Mouse (Mus musculus) liver, embryonic 12.5 days (tissue): ENCODE measurements at regions not wholly inside any gene's neighbourhood (a gene's known extent, or its start where the extent isn't known, plus 50 kb on each side); places are given as distances from the start of the nearest gene placed in this dataset.

ENCODE experiments used
- ATAC-seq: fragments of 200-750 bp; cut with Nextera tagmentation; 2 replicates; pipeline ENCODE4 v1.8.0; 2017; ENCODE audit warnings: moderate number of reproducible peaks, mild to moderate bottlenecking, moderate library complexity
- H3K27ac ChIP-seq: fragments of 300-500 bp; sonication (generic); 2 replicates; pipeline ENCODE4 v1.5.1; 2016; ENCODE audit warnings: mild to moderate bottlenecking
- H3K27me3 ChIP-seq: fragments of 300-500 bp; sonication (generic); replicated peaks from 2 replicates; pipeline ENCODE4 v1.6.1; 2016; ENCODE audit warnings: mild to moderate bottlenecking, moderate library complexity
- H3K36me3 ChIP-seq: fragments of 300-500 bp; sonication (generic); 2 replicates; pipeline ENCODE4 v1.6.1; 2016; ENCODE audit warnings: mild to moderate bottlenecking, moderate library complexity
- H3K4me1 ChIP-seq: fragments of 300-500 bp; sonication (generic); 2 replicates; pipeline ENCODE4 v1.6.1; 2016
- H3K4me2 ChIP-seq: fragments of 300-500 bp; sonication (generic); 2 replicates; pipeline ENCODE4 v1.6.1; 2016; ENCODE audit warnings: mild to moderate bottlenecking, moderate library complexity
- H3K4me3 ChIP-seq: fragments of 300-500 bp; sonication (generic); 2 replicates; pipeline ENCODE4 v1.5.1; 2016; ENCODE audit warnings: mild to moderate bottlenecking, moderate library complexity
- H3K9ac ChIP-seq: fragments of 300-500 bp; sonication (generic); 2 replicates; pipeline ENCODE4 v1.6.1; 2016; ENCODE audit warnings: mild to moderate bottlenecking, moderate library complexity
- H3K9me3 ChIP-seq: fragments of 300-500 bp; sonication (generic); replicated peaks from 2 replicates; pipeline ENCODE4 v1.6.1; 2016; ENCODE audit warnings: mild to moderate bottlenecking, moderate library complexity
- WGBS: fragments of 180-500 bp; shearing (Covaris S2); methylation state at CpG from one replicate; pipeline ENCODE4 v1.1.7; 2016; ENCODE audit not compliant: insufficient replicate concordance; 5-methylcytosine and 5-hydroxymethylcytosine counted together

- H3K4me1 ChIP-seq: no peaks in the 10 kb centered on the region
- H3K4me3 ChIP-seq: no peak overlapping the region
- no peak overlapping the region for H3K4me2 ChIP-seq
- no peak overlapping the region for H3K9ac ChIP-seq
- H3K27ac ChIP-seq: no peak overlapping the region
- H3K9me3 ChIP-seq: no peaks in the 10 kb centered on the region
- no peak for ATAC-seq
- H3K36me3 ChIP-seq: no peaks in the 10 kb centered on the region
- no peaks in the 10 kb centered on the region for H3K27me3 ChIP-seq
- WGBS: 57% methylated on average over 4 of the region's 4 CpGs
Observed at GRCm38 (mm10) chr12:109893657-109894056, 293.5 kb upstream of the Rtl1 start.

DNA sequence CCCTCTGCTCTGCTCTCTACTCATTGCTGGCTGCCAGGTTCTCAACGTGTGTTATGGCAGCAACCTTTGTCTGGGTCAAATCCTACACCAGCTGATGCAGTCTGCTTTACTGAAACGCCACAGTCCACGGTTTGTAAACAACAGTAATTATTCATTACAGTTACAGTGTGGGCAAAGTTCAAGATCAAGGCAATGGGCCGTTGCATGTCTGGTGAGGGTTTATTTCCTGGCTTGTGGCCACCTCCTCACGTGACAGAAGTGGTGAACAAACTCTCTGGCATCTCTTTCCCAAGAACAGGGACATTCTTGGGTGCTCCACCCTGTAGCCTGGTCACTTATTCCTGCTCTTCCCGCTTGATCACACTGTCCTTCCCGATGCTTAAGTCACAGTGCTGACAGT, 295.3 kb upstream of the Rtl1 start:
- Histone ChIP-seq H3K4me1 (no peaks in the 10 kb centered on the region), H3K4me2 (no peak overlapping the region), H3K4me3 (no peak overlapping the region), H3K9ac (no peak overlapping the region), H3K9me3 (no peaks in the 10 kb centered on the region), H3K36me3 (no peaks in the 10 kb centered on the region), H3K27ac (no peak overlapping the region), H3K27me3 (no peaks in the 10 kb centered on the region)
- no peak for ATAC-seq
- 61% methylated on average over 7 of the region's 7 CpGs for WGBS

GRCm38 (mm10) chr12:109896397-109896796, 296.3 kb upstream of the Rtl1 start:
- Histone ChIP-seq H3K4me3 (no peak overlapping the region), H3K27ac (no peak overlapping the region), H3K9me3 (no peaks in the 10 kb centered on the region), H3K4me1 (no peaks in the 10 kb centered on the region), H3K36me3 (no peaks in the 10 kb centered on the region), H3K9ac (no peak overlapping the region), H3K27me3 (no peaks in the 10 kb centered on the region), H3K4me2 (no peak overlapping the region)
- 75% methylated on average over 9 of the region's 9 CpGs for WGBS
- ATAC-seq: no peak

- no peak overlapping the region for H3K4me3 ChIP-seq
- H3K27me3 ChIP-seq: no peaks in the 10 kb centered on the region
- no peaks in the 10 kb centered on the region for H3K9me3 ChIP-seq
- WGBS: 79% methylated on average over 10 of the region's 10 CpGs
- no peak overlapping the region for H3K27ac ChIP-seq
- H3K36me3 ChIP-seq: no peaks in the 10 kb centered on the region
- no peaks in the 10 kb centered on the region for H3K4me1 ChIP-seq
- no peak overlapping the region for H3K9ac ChIP-seq
- H3K4me2 ChIP-seq: no peak overlapping the region
- ATAC-seq: no peak
Observed at GRCm38 (mm10) chr12:109896906-109897305, 296.8 kb upstream of the Rtl1 start.

- ATAC-seq: no peak
Observed at GRCm38 (mm10) chr12:109897861-109898385, 297.8 kb upstream of the Rtl1 start.

DNA sequence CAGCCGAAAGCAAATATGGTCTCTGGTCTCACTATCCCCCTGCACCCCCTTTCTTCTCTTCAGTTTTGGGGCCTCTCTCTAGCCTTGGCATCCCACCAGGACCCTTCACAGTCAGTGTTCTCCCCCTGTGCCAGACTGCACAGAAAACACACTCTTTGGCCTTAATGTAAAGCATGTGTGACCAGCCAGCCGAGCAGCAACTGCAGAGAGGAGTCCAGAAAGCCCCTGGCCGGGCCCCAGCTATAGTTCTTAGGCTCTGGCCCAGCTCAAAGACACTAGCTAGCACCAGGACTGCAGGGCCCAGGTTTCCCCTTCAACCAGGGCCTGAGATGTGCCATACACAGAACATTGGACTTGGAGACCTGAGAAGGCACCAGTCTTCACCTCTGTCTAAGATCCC, 299.3 kb upstream of the Rtl1 start:
- H3K9ac ChIP-seq: no peak overlapping the region
- no peaks in the 10 kb centered on the region for H3K36me3 ChIP-seq
- H3K27ac ChIP-seq: no peak overlapping the region
- no peaks in the 10 kb centered on the region for H3K27me3 ChIP-seq
- no peak overlapping the region for H3K4me2 ChIP-seq
- no peaks in the 10 kb centered on the region for H3K9me3 ChIP-seq
- ATAC-seq: no peak
- no peak overlapping the region for H3K4me3 ChIP-seq
- WGBS: 62% methylated on average over 3 of the region's 3 CpGs
- H3K4me1 ChIP-seq: no peaks in the 10 kb centered on the region

More at GRCm38 (mm10) chr12:109897861-109898385, 297.8 kb upstream of the Rtl1 start:
- Histone ChIP-seq H3K27ac (no peak overlapping the region), H3K27me3 (no peaks in the 10 kb centered on the region), H3K4me3 (no peak overlapping the region), H3K4me2 (no peak overlapping the region), H3K36me3 (no peaks in the 10 kb centered on the region), H3K4me1 (no peaks in the 10 kb centered on the region), H3K9me3 (no peaks in the 10 kb centered on the region), H3K9ac (no peak overlapping the region)
- WGBS: 77% methylated on average over 11 of the region's 11 CpGs

DNA sequence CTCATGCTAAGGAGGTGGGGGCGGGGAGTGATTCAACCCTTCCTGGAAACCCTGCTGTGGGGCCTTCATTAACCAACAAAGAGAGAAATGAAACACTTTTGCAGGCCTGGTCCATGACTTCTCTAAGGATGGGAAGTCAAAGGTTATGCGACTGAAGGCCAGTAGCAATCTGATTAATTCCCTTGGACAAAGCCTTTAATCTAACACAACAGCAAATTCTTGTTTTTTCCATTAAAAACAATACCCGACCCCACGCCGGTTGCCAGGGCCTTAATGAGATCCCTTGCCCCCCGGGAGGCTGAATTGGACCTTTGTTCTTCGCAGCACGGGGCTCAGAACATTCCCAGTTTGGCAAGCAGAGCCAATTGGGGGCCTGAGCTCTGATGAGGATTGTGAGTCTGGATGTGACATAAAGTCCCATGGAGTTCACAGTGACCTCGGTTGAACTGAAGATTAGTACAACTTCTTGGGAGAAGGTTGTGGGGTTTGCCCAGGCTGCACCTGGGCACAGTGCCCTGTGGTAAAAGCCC, 310.9 kb upstream of the Rtl1 start:
- Histone ChIP-seq H3K9me3 (peaks cover 7% of the 10 kb centered on the region), H3K9ac (no peak overlapping the region), H3K27ac (no peak overlapping the region), H3K36me3 (no peaks in the 10 kb centered on the region), H3K27me3 (no peaks in the 10 kb centered on the region), H3K4me1 (no peaks in the 10 kb centered on the region), H3K4me3 (no peak overlapping the region), H3K4me2 (no peak overlapping the region)
- WGBS: 63% methylated on average over 9 of the region's 9 CpGs
- ATAC-seq: no peak

DNA sequence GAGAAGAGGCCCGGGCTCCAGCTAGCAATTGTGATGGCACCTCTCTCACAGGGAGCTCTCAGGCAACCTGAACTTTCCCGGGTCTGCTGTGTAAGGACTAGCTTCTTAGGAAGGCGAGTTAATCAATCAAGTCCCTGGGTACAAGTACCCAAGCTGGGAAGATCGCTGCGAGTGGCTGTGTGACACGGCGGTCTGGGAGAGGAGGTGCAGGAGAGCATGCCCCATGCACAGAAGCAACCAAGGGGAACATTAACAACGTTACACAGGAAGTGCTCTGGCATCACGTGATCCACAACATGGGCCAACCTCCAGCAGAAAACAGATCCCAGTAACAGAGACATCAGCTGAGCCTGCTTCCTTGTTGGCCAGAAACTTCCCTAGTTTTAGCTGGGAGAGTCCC, 311.4 kb upstream of the Rtl1 start:
- Histone ChIP-seq H3K9me3 (peaks cover 7% of the 10 kb centered on the region), H3K36me3 (no peaks in the 10 kb centered on the region), H3K9ac (no peak overlapping the region), H3K27ac (no peak overlapping the region), H3K4me3 (no peak overlapping the region), H3K4me1 (no peaks in the 10 kb centered on the region), H3K27me3 (no peaks in the 10 kb centered on the region), H3K4me2 (no peak overlapping the region)
- ATAC-seq: no peak
- 72% methylated on average over 9 of the region's 9 CpGs for WGBS

DNA sequence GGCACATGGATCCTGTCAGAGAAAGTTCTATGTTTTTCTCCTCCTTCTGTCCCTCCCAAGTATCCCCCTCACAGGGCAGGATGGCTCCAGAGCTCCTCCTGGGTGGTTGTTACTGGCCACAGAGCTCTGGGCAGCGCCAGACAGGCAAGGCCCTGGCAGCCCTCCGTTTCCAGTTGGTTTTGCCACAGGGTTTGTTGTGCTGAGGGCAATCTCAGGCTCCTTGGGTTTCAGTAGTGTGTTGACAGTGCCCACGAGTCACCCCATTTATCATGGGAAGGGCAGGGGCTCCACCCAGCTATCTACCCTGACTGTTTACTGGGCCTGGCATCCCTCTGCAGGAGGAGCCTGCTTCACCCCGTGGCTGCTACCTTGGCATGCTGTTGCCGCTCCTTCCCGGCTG, 317.6 kb upstream of the Rtl1 start:
- H3K36me3 ChIP-seq: no peaks in the 10 kb centered on the region
- no peaks in the 10 kb centered on the region for H3K4me1 ChIP-seq
- no peaks in the 10 kb centered on the region for H3K27me3 ChIP-seq
- no peak overlapping the region for H3K27ac ChIP-seq
- ATAC-seq: no peak
- WGBS: 64% methylated on average over 6 of the region's 6 CpGs
- no peak overlapping the region for H3K4me2 ChIP-seq
- H3K4me3 ChIP-seq: no peak overlapping the region
- H3K9ac ChIP-seq: no peak overlapping the region
- 0 out of 2 replicates have a peak, but pooled peaks cover 2% of the 10 kb centered on the region for H3K9me3 ChIP-seq

GRCm38 (mm10) chr12:109918901-109919300, 318.8 kb upstream of the Rtl1 start:
- H3K4me1 ChIP-seq: no peaks in the 10 kb centered on the region
- H3K4me3 ChIP-seq: no peak overlapping the region
- no peak overlapping the region for H3K27ac ChIP-seq
- H3K4me2 ChIP-seq: no peak overlapping the region
- no peaks in the 10 kb centered on the region for H3K27me3 ChIP-seq
- no peaks in the 10 kb centered on the region for H3K9me3 ChIP-seq
- no peaks in the 10 kb centered on the region for H3K36me3 ChIP-seq
- no peak for ATAC-seq
- WGBS: 69% methylated on average over 8 of the region's 8 CpGs
- H3K9ac ChIP-seq: no peak overlapping the region

- WGBS: 71% methylated on average over 10 of the region's 10 CpGs
- no peak overlapping the region for H3K27ac ChIP-seq
- ATAC-seq: no peak
Observed at GRCm38 (mm10) chr12:109922111-109922510, 322.0 kb upstream of the Rtl1 start.

GRCm38 (mm10) chr12:109925866-109926265, 325.7 kb upstream of the Rtl1 start:
- no peak overlapping the region for H3K4me3 ChIP-seq
- H3K27me3 ChIP-seq: no peaks in the 10 kb centered on the region
- H3K36me3 ChIP-seq: no peaks in the 10 kb centered on the region
- no peak overlapping the region for H3K9ac ChIP-seq
- H3K4me1 ChIP-seq: no peaks in the 10 kb centered on the region
- ATAC-seq: no peak
- H3K9me3 ChIP-seq: no peaks in the 10 kb centered on the region
- H3K4me2 ChIP-seq: no peak overlapping the region
- 62% methylated on average over 6 of the region's 6 CpGs for WGBS
- H3K27ac ChIP-seq: no peak overlapping the region

More at GRCm38 (mm10) chr12:109922111-109922510, 322.0 kb upstream of the Rtl1 start:
- Histone ChIP-seq H3K36me3 (no peaks in the 10 kb centered on the region), H3K4me1 (no peaks in the 10 kb centered on the region), H3K9me3 (no peaks in the 10 kb centered on the region), H3K9ac (no peak overlapping the region), H3K27me3 (no peaks in the 10 kb centered on the region), H3K4me2 (no peak overlapping the region), H3K4me3 (no peak overlapping the region)

DNA sequence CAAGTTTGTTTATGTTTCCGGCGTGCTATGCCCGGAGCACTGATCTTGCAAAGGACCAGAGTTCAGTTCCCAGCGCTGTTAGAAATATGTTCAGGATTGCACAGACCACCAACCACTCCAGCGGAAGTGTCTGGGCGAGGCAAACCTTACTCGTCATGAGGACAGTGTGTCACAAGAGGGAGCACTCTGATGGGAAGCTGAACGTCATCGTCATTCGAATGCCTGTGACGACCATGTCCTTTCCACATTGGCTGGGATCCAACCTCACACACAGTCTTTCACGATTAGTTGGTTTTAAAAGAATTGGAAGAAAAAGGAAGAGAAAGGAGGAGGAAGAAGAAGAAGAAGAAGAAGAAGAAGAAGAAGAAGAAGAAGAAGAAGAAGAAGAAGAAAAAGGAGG, 326.5 kb upstream of the Rtl1 start:
- 39% methylated on average over 12 of the region's 12 CpGs for WGBS
- H3K4me1 ChIP-seq: no peaks in the 10 kb centered on the region
- no peak overlapping the region for H3K9ac ChIP-seq
- no peaks in the 10 kb centered on the region for H3K27me3 ChIP-seq
- no peak for ATAC-seq
- H3K4me2 ChIP-seq: no peak overlapping the region
- no peak overlapping the region for H3K4me3 ChIP-seq
- H3K27ac ChIP-seq: no peak overlapping the region
- no peaks in the 10 kb centered on the region for H3K36me3 ChIP-seq
- H3K9me3 ChIP-seq: no peaks in the 10 kb centered on the region
